Mouse (Mus musculus): ENCODE measurements around the gene Cmas.

Cmas gene

GRCm38 (mm10) chr6:142756507-142757333, at the start of gene Cmas:
TSS of gene Cmas (plus strand) at chr6:142756686.
- peak; percentile 67 to 87 for DNase-seq (ENCODE audit: low spot score in 2 of 2)

GRCm38 (mm10) chr6:142706688-142707087, 49.8 kb upstream of the Cmas start:
- DNase-seq (ENCODE audit: low spot score in 2 of 2), result no peak

- no peak for DNase-seq (ENCODE audit: low spot score in 2 of 2)
Observed at GRCm38 (mm10) chr6:142708369-142708768, 48.1 kb upstream of the Cmas start.

- DNase-seq (ENCODE audit: low spot score in 2 of 2), result no peak
Observed at GRCm38 (mm10) chr6:142710690-142711089, 45.8 kb upstream of the Cmas start.

- no peak for DNase-seq (ENCODE audit: low spot score in 2 of 2)
Observed at GRCm38 (mm10) chr6:142711106-142711505, 45.4 kb upstream of the Cmas start.

GRCm38 (mm10) chr6:142715026-142715425, 41.5 kb upstream of the Cmas start:
- DNase-seq (ENCODE audit: low spot score in 2 of 2), result no peak

GRCm38 (mm10) chr6:142717186-142717585, 39.3 kb upstream of the Cmas start:
- DNase-seq (ENCODE audit: low spot score in 2 of 2), result no peak

- DNase-seq (ENCODE audit: low spot score in 2 of 2), result no peak
Observed at GRCm38 (mm10) chr6:142718167-142718566, 38.3 kb upstream of the Cmas start.

GRCm38 (mm10) chr6:142720641-142721040, 35.8 kb upstream of the Cmas start:
- DNase-seq (ENCODE audit: low spot score in 2 of 2), result no peak

GRCm38 (mm10) chr6:142721731-142722130, 34.8 kb upstream of the Cmas start:
- DNase-seq (ENCODE audit: low spot score in 2 of 2), result no peak

- DNase-seq (ENCODE audit: low spot score in 2 of 2), result no peak
Observed at GRCm38 (mm10) chr6:142726032-142726431, 30.5 kb upstream of the Cmas start.

- no peak for DNase-seq (ENCODE audit: low spot score in 2 of 2)
Observed at GRCm38 (mm10) chr6:142732567-142733290, 23.8 kb upstream of the Cmas start.

- no peak for DNase-seq (ENCODE audit: low spot score in 2 of 2)
Observed at GRCm38 (mm10) chr6:142735302-142736005, 21.0 kb upstream of the Cmas start.

- no peak for DNase-seq (ENCODE audit: low spot score in 2 of 2)
Observed at GRCm38 (mm10) chr6:142738225-142738624, 18.3 kb upstream of the Cmas start.

- no peak for DNase-seq (ENCODE audit: low spot score in 2 of 2)
Observed at GRCm38 (mm10) chr6:142738637-142739036, 17.8 kb upstream of the Cmas start.

- no peak for DNase-seq (ENCODE audit: low spot score in 2 of 2)
Observed at GRCm38 (mm10) chr6:142741763-142742162, 14.7 kb upstream of the Cmas start.

- no peak for DNase-seq (ENCODE audit: low spot score in 2 of 2)
Observed at GRCm38 (mm10) chr6:142743193-142743592, 13.3 kb upstream of the Cmas start.

GRCm38 (mm10) chr6:142745484-142745883, 11.0 kb upstream of the Cmas start:
- no peak for DNase-seq (ENCODE audit: low spot score in 2 of 2)

GRCm38 (mm10) chr6:142746765-142747164, 9.7 kb upstream of the Cmas start:
- DNase-seq (ENCODE audit: low spot score in 2 of 2), result no peak

GRCm38 (mm10) chr6:142747165-142747564, 9.3 kb upstream of the Cmas start:
- no peak for DNase-seq (ENCODE audit: low spot score in 2 of 2)

- DNase-seq (ENCODE audit: low spot score in 2 of 2), result no peak
Observed at GRCm38 (mm10) chr6:142748057-142748708, 8.3 kb upstream of the Cmas start.

- DNase-seq (ENCODE audit: low spot score in 2 of 2), result no peak
Observed at GRCm38 (mm10) chr6:142751365-142751764, 5.1 kb upstream of the Cmas start.

Data from cerebellum, postnatal 4 days (tissue).